Mouse (Mus musculus): ENCODE results near the gene Rps8. TPM values are rescaled to one million over a fixed set of nuclear protein-coding genes. Genes with fewer than 3 reads are reported as not detected.
A peak's percentile ranks its signal among the peaks of the same experiment; 100 is the strongest.
"Not testable (repeated sequence)": the region's sequence is repeated elsewhere in the genome, so short reads cannot be mapped to it uniquely, and the experiment has no call there.

Rps8 gene
- polyA plus RNA-seq, 1 experiment = 703 TPM

GRCm38 (mm10) chr4:117189382-117189855 lies 33.4 kb upstream of the Rps8 start:
- no peaks in the 10 kb centered on the region for H3K4me1 ChIP-seq (ENCODE audit: control insufficient read depth, insufficient read depth, insufficient read length)

GRCm38 (mm10) chr4:117188969-117189368 lies 32.9 kb upstream of the Rps8 start:
- no peaks in the 10 kb centered on the region for H3K36me3 ChIP-seq (ENCODE audit: control insufficient read depth, insufficient read depth, low read length)
- no peak for TF ChIP-seq POLR2A (IDR thresholded peaks at IDR 0.05; ENCODE audit: low read depth, low read length)
- TF ChIP-seq CTCF (IDR thresholded peaks at IDR 0.05; ENCODE audit: extremely low read depth, insufficient read depth, insufficient read length, insufficient replicate concordance) = no peak
- 57% methylated on average over 3 of the region's 3 CpGs for WGBS
- H3K27me3 ChIP-seq (ENCODE audit: control insufficient read depth, insufficient read depth, low read length) = no peaks in the 10 kb centered on the region
- peak overlapping the region; percentile 66; the same call in 1 of the 2 replicates for H3K4me3 ChIP-seq (ENCODE audit: extremely low read depth, insufficient read depth, insufficient read length)
- no peak for DNase-seq (ENCODE audit: low read depth in 1 of 2, low spot score in 2 of 2)
- no peaks in the 10 kb centered on the region for H3K4me1 ChIP-seq (ENCODE audit: control insufficient read depth, insufficient read depth, insufficient read length)
- peak overlapping the region; percentile 90 for H3K27ac ChIP-seq (ENCODE audit: insufficient read depth, low read length)

More at GRCm38 (mm10) chr4:117189382-117189855, 33.4 kb upstream of the Rps8 start:
- Histone ChIP-seq H3K27ac (ENCODE audit: insufficient read depth, low read length) (peak overlapping the region; percentile 90), H3K4me3 (ENCODE audit: extremely low read depth, insufficient read depth, insufficient read length) (peak overlapping the region; percentile 66), H3K36me3 (ENCODE audit: control insufficient read depth, insufficient read depth, low read length) (no peaks in the 10 kb centered on the region), H3K27me3 (ENCODE audit: control insufficient read depth, insufficient read depth, low read length) (no peaks in the 10 kb centered on the region)
- WGBS = 1% methylated on average over 16 of the region's 16 CpGs
- peak; percentile 81 for DNase-seq (ENCODE audit: low read depth in 1 of 2, low spot score in 2 of 2)
- TF ChIP-seq POLR2A (IDR thresholded peaks at IDR 0.05; ENCODE audit: low read depth, low read length) (no peak), CTCF (IDR thresholded peaks at IDR 0.05; ENCODE audit: extremely low read depth, insufficient read depth, insufficient read length, insufficient replicate concordance) (peak; percentile 41; the same call in 1 of the 2 replicates)

GRCm38 (mm10) chr4:117182759-117183096 lies 26.7 kb upstream of the Rps8 start:
- H3K27ac ChIP-seq (ENCODE audit: insufficient read depth, low read length) = peak overlapping the region; percentile 66
- not testable (repeated sequence) for H3K4me1 ChIP-seq (ENCODE audit: control insufficient read depth, insufficient read depth, insufficient read length); H3K36me3 ChIP-seq (ENCODE audit: control insufficient read depth, insufficient read depth, low read length); H3K27me3 ChIP-seq (ENCODE audit: control insufficient read depth, insufficient read depth, low read length); DNase-seq (ENCODE audit: low read depth in 1 of 2, low spot score in 2 of 2)
- H3K4me3 ChIP-seq (ENCODE audit: extremely low read depth, insufficient read depth, insufficient read length) = peak overlapping the region; percentile 64
- WGBS = 11% methylated on average over 9 of the region's 9 CpGs

- WGBS = 2% methylated on average over 42 of the region's 42 CpGs
- Histone ChIP-seq H3K27ac (ENCODE audit: insufficient read depth, low read length) (peak within 1 kb of the TSS; percentile 66), H3K36me3 (ENCODE audit: control insufficient read depth, insufficient read depth, low read length) (no peaks in the 10 kb centered on the region), H3K4me3 (ENCODE audit: extremely low read depth, insufficient read depth, insufficient read length) (peak within 1 kb of the TSS; percentile 64), H3K4me1 (ENCODE audit: control insufficient read depth, insufficient read depth, insufficient read length) (peaks cover 3% of the 10 kb centered on the region; the same call in 1 of the 2 replicates), H3K27me3 (ENCODE audit: control insufficient read depth, insufficient read depth, low read length) (no peaks in the 10 kb centered on the region)
- TF ChIP-seq CTCF (IDR thresholded peaks at IDR 0.05; ENCODE audit: extremely low read depth, insufficient read depth, insufficient read length, insufficient replicate concordance) (no peak), POLR2A (IDR thresholded peaks at IDR 0.05; ENCODE audit: low read depth, low read length) (no peak; the same call in none of the 2 replicates)
- peak; percentile 78 to 88 for DNase-seq (ENCODE audit: low read depth in 1 of 2, low spot score in 2 of 2)
Measured at GRCm38 (mm10) chr4:117181863-117182758, 26.1 kb upstream of the Rps8 start, which contains the start of gene Kif2c. Kif2c (minus strand) TSS chr4:117182639.

GRCm38 (mm10) chr4:117169936-117170335 lies 13.9 kb upstream of the Rps8 start:
- WGBS = 91% methylated on average over 5 of the region's 5 CpGs

GRCm38 (mm10) chr4:117161183-117161582 lies 5.1 kb upstream of the Rps8 start:
- TF ChIP-seq CTCF (IDR thresholded peaks at IDR 0.05; ENCODE audit: extremely low read depth, insufficient read depth, insufficient read length, insufficient replicate concordance) = no peak
- no peak for TF ChIP-seq POLR2A (IDR thresholded peaks at IDR 0.05; ENCODE audit: low read depth, low read length)
- Histone ChIP-seq H3K36me3 (ENCODE audit: control insufficient read depth, insufficient read depth, low read length) (no peaks in the 10 kb centered on the region), H3K4me3 (ENCODE audit: extremely low read depth, insufficient read depth, insufficient read length) (no peak overlapping the region), H3K27ac (ENCODE audit: insufficient read depth, low read length) (no peak overlapping the region), H3K27me3 (ENCODE audit: control insufficient read depth, insufficient read depth, low read length) (no peaks in the 10 kb centered on the region), H3K4me1 (ENCODE audit: control insufficient read depth, insufficient read depth, insufficient read length) (no peaks in the 10 kb centered on the region)
- WGBS = 93% methylated on average over 4 of the region's 4 CpGs
- DNase-seq (ENCODE audit: low read depth in 1 of 2, low spot score in 2 of 2) = no peak

More at GRCm38 (mm10) chr4:117169936-117170335, 13.9 kb upstream of the Rps8 start:
- H3K27ac ChIP-seq (ENCODE audit: insufficient read depth, low read length) = no peak overlapping the region
- no peak for DNase-seq (ENCODE audit: low read depth in 1 of 2, low spot score in 2 of 2)
- H3K36me3 ChIP-seq (ENCODE audit: control insufficient read depth, insufficient read depth, low read length) = no peaks in the 10 kb centered on the region
- H3K4me1 ChIP-seq (ENCODE audit: control insufficient read depth, insufficient read depth, insufficient read length) = no peaks in the 10 kb centered on the region
- no peaks in the 10 kb centered on the region for H3K27me3 ChIP-seq (ENCODE audit: control insufficient read depth, insufficient read depth, low read length)
- TF ChIP-seq CTCF (IDR thresholded peaks at IDR 0.05; ENCODE audit: extremely low read depth, insufficient read depth, insufficient read length, insufficient replicate concordance) (no peak), POLR2A (IDR thresholded peaks at IDR 0.05; ENCODE audit: low read depth, low read length) (no peak)
- no peak overlapping the region for H3K4me3 ChIP-seq (ENCODE audit: extremely low read depth, insufficient read depth, insufficient read length)

GRCm38 (mm10) chr4:117159666-117160065 lies 3.6 kb upstream of the Rps8 start:
- H3K4me3 ChIP-seq (ENCODE audit: extremely low read depth, insufficient read depth, insufficient read length) = no peak overlapping the region
- no peaks in the 10 kb centered on the region for H3K27me3 ChIP-seq (ENCODE audit: control insufficient read depth, insufficient read depth, low read length)
- no peak overlapping the region for H3K27ac ChIP-seq (ENCODE audit: insufficient read depth, low read length)
- TF ChIP-seq CTCF (IDR thresholded peaks at IDR 0.05; ENCODE audit: extremely low read depth, insufficient read depth, insufficient read length, insufficient replicate concordance) = no peak
- TF ChIP-seq POLR2A (IDR thresholded peaks at IDR 0.05; ENCODE audit: low read depth, low read length) = no peak
- DNase-seq (ENCODE audit: low read depth in 1 of 2, low spot score in 2 of 2) = no peak
- no peaks in the 10 kb centered on the region for H3K36me3 ChIP-seq (ENCODE audit: control insufficient read depth, insufficient read depth, low read length)
- WGBS = 90% methylated on average over 10 of the region's 10 CpGs
- H3K4me1 ChIP-seq (ENCODE audit: control insufficient read depth, insufficient read depth, insufficient read length) = peaks cover 5% of the 10 kb centered on the region; the same call in 1 of the 2 replicates
